Mouse (Mus musculus) stomach, postnatal 0 days (tissue): ENCODE results near the gene Syt7.

ENCODE experiments used
- CTCF ChIP-seq: IDR thresholded peaks from 2 replicates; pipeline ENCODE4 v1.5.1; 2016; ENCODE audit warnings: antibody characterized with exemption, low read depth, mild to moderate bottlenecking, moderate library complexity
- EP300 ChIP-seq: optimal IDR thresholded peaks from 2 replicates; pipeline ENCODE3; 2016; ENCODE audit warnings: antibody characterized with exemption

DNA sequence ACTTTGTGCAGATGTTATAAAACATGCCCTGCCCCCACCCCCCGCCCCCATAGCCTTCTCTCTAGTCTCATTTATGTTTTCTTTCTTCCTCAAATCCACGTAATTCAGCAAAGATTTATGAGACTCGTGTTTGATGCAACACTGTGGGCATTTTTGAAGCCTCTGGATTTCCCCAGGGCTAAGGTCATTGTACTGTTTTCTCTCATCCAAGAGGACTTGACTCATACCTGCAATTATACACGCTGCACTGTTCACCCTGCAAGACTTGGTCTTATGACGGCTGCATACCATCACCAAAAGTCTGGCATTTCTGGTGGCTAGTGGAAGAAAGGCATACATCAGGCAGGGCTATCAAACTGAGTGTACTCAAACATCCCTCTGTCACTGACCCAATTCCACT lies 8.9 kb upstream of the Syt7 start:
- TF ChIP-seq CTCF (no peak), EP300 (no peak)
